Mouse (Mus musculus) embryonic fibroblast, embryonic 13.5 days (primary cell): ENCODE data around the gene Tnip2.

Source experiments
- CTCF ChIP-seq: IDR thresholded peaks from 2 replicates; pipeline ENCODE4 v1.5.1; 2011; ENCODE audit warnings: mild to moderate bottlenecking, control low read depth, low read length, moderate library complexity, borderline replicate concordance; ENCODE audit not compliant: insufficient read depth
- POLR2A ChIP-seq: IDR thresholded peaks from 2 replicates; pipeline ENCODE4 v1.6.1; 2011; ENCODE audit warnings: low read depth, mild to moderate bottlenecking, control low read depth, low read length, moderate library complexity

DNA sequence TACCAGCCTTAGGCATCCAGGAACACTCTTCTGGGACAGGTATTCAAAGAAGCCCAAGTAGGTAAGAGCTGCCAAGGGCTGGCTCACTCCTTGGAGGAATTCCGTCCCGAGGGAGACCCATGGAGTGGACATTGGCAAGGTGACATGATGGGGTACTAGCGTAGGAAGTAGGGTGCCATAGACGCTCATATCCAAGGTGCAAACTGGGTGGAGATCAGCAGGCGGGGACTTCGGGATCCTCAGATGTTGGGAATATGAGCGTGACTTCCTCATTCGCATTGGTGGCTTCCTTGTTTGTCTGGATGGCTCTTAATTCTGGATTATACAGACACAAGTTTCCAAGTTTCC, 35.3 kb upstream of the Tnip2 start:
- TF ChIP-seq CTCF (no peak), POLR2A (no peak)
